Mouse (Mus musculus) intestine, embryonic 16.5 days (tissue): ENCODE results near the gene Mc1r. TPM values are rescaled to one million over a fixed set of nuclear protein-coding genes. Genes with fewer than 3 reads are reported as not detected.
"Not testable (repeated sequence)": the region's sequence is repeated elsewhere in the genome, so short reads cannot be mapped to it uniquely, and the experiment has no call there.

Experiments
- ATAC-seq: fragments of 200-750 bp; cut with Nextera tagmentation; 2 replicates; pipeline ENCODE4 v1.8.0; 2017; ENCODE audit warnings: moderate TSS enrichment, moderate library complexity
- H3K27ac ChIP-seq: fragments of 300-500 bp; sonication (generic); 2 replicates; pipeline ENCODE4 v1.5.1; 2014; ENCODE audit warnings: mild to moderate bottlenecking, low read length
- H3K27me3 ChIP-seq: fragments of 300-500 bp; sonication (generic); replicated peaks from 2 replicates; pipeline ENCODE4 v1.6.1; 2014; ENCODE audit warnings: low read length, control low read depth, mixed read lengths; ENCODE audit not compliant: control insufficient read depth, insufficient read depth
- H3K36me3 ChIP-seq: fragments of 300-500 bp; sonication (generic); 2 replicates; pipeline ENCODE4 v1.6.1; 2014; ENCODE audit warnings: low read length, control low read depth; ENCODE audit not compliant: control insufficient read depth, insufficient read depth
- H3K4me1 ChIP-seq: fragments of 300-500 bp; sonication (generic); 2 replicates; pipeline ENCODE4 v1.6.1; 2014; ENCODE audit warnings: low read length, control low read depth, mixed read lengths; ENCODE audit not compliant: control insufficient read depth, insufficient read depth
- H3K4me2 ChIP-seq: fragments of 300-500 bp; sonication (generic); 2 replicates; pipeline ENCODE4 v1.6.1; 2014; ENCODE audit warnings: low read depth, low read length, control low read depth
- H3K4me3 ChIP-seq: fragments of 300-500 bp; sonication (generic); 2 replicates; pipeline ENCODE4 v1.5.1; 2014; ENCODE audit warnings: mild to moderate bottlenecking, low read length
- H3K9ac ChIP-seq: fragments of 300-500 bp; sonication (generic); 2 replicates; pipeline ENCODE4 v1.6.1; 2014; ENCODE audit warnings: low read depth, low read length
- H3K9me3 ChIP-seq: fragments of 300-500 bp; sonication (generic); 2 replicates; pipeline ENCODE4 v1.6.1; 2016; ENCODE audit warnings: low read length, control low read depth; ENCODE audit not compliant: control insufficient read depth
- WGBS: fragments of 180-500 bp; shearing (Covaris S2); extraction: QIAGEN DNeasy Blood & Tissue Kit; methylation state at CpG from one replicate; pipeline ENCODE4 v1.1.7; 2014; 5-methylcytosine and 5-hydroxymethylcytosine counted together
- polyA plus RNA-seq: library from polyadenylated mRNA; unstranded; fragments of >200 nt; fragmentation: Nextera tagmentation; extraction: Ambion mirVana; gene quantifications from 2 replicates; pipeline ENCODE4 v1.2.1, GENCODE M21; 2015

The Mc1r gene
- polyA plus RNA-seq, 1 experiment from 2014 or later = not detected

- Histone ChIP-seq H3K36me3 (no peaks in the 10 kb centered on the region; the same call in 1 of the 2 replicates), H3K4me3 (no peak overlapping the region), H3K9ac (no peak overlapping the region), H3K27me3 (no peaks in the 10 kb centered on the region), H3K4me1 (no peaks in the 10 kb centered on the region), H3K4me2 (no peak overlapping the region), H3K27ac (no peak overlapping the region), H3K9me3 (peaks cover 43% of the 10 kb centered on the region)
- ATAC-seq = no peak
- 96% methylated on average over 24 of the region's 24 CpGs for WGBS
Observed at GRCm38 (mm10) chr8:123427639-123428275, 20.9 kb downstream of the Mc1r start.

GRCm38 (mm10) chr8:123428343-123428893 is 21.5 kb downstream of the Mc1r start:
- no peak overlapping the region for H3K27ac ChIP-seq
- H3K9me3 ChIP-seq = peaks cover 43% of the 10 kb centered on the region
- WGBS = 98% methylated on average over 29 of the region's 29 CpGs
- H3K27me3 ChIP-seq = no peaks in the 10 kb centered on the region
- H3K36me3 ChIP-seq = no peaks in the 10 kb centered on the region; the same call in 1 of the 2 replicates
- ATAC-seq = no peak
- H3K9ac ChIP-seq = no peak overlapping the region
- H3K4me3 ChIP-seq = no peak overlapping the region
- no peak overlapping the region for H3K4me2 ChIP-seq
- H3K4me1 ChIP-seq = no peaks in the 10 kb centered on the region

- 95% methylated on average over 23 of the region's 23 CpGs for WGBS
- Histone ChIP-seq H3K27me3 (no peaks in the 10 kb centered on the region), H3K4me2 (no peak overlapping the region), H3K9ac (no peak overlapping the region), H3K27ac (no peak overlapping the region), H3K9me3 (peaks cover 43% of the 10 kb centered on the region), H3K36me3 (no peaks in the 10 kb centered on the region; the same call in 1 of the 2 replicates), H3K4me1 (no peaks in the 10 kb centered on the region), H3K4me3 (no peak overlapping the region)
- no peak for ATAC-seq
Observed at GRCm38 (mm10) chr8:123428939-123429721, 22.2 kb downstream of the Mc1r start.

- not testable (repeated sequence) for H3K4me1 ChIP-seq, H3K27ac ChIP-seq, H3K36me3 ChIP-seq, H3K4me3 ChIP-seq, H3K4me2 ChIP-seq, ATAC-seq, H3K9ac ChIP-seq, H3K27me3 ChIP-seq
- 96% methylated on average over 15 of the region's 15 CpGs for WGBS
- H3K9me3 ChIP-seq = peaks cover 43% of the 10 kb centered on the region
Observed at GRCm38 (mm10) chr8:123429722-123430013, 22.8 kb downstream of the Mc1r start.

GRCm38 (mm10) chr8:123430936-123431335 is 24.0 kb downstream of the Mc1r start:
- not testable (repeated sequence) for H3K36me3 ChIP-seq, H3K27me3 ChIP-seq, H3K4me2 ChIP-seq, H3K4me3 ChIP-seq, H3K4me1 ChIP-seq, H3K27ac ChIP-seq, ATAC-seq, H3K9ac ChIP-seq
- WGBS = 89% methylated on average over 7 of the region's 8 CpGs
- H3K9me3 ChIP-seq = peaks cover 40% of the 10 kb centered on the region

GRCm38 (mm10) chr8:123431616-123432365 is 24.9 kb downstream of the Mc1r start:
- Histone ChIP-seq H3K9ac (no peak overlapping the region), H3K4me3 (no peak overlapping the region), H3K36me3 (no peaks in the 10 kb centered on the region; the same call in 1 of the 2 replicates), H3K4me2 (no peak overlapping the region), H3K27me3 (no peaks in the 10 kb centered on the region), H3K9me3 (peaks cover 37% of the 10 kb centered on the region), H3K4me1 (no peaks in the 10 kb centered on the region), H3K27ac (no peak overlapping the region)
- WGBS = 96% methylated on average over 25 of the region's 25 CpGs
- ATAC-seq = no peak

- no peaks in the 10 kb centered on the region; the same call in 1 of the 2 replicates for H3K36me3 ChIP-seq
- no peaks in the 10 kb centered on the region for H3K4me1 ChIP-seq
- WGBS = 93% methylated on average over 16 of the region's 16 CpGs
- H3K9me3 ChIP-seq = peaks cover 31% of the 10 kb centered on the region
- no peak overlapping the region for H3K27ac ChIP-seq
- no peak overlapping the region for H3K4me2 ChIP-seq
- H3K9ac ChIP-seq = no peak overlapping the region
- ATAC-seq = no peak
- no peak overlapping the region for H3K4me3 ChIP-seq
- no peaks in the 10 kb centered on the region for H3K27me3 ChIP-seq
Observed at GRCm38 (mm10) chr8:123432381-123432780, 25.5 kb downstream of the Mc1r start.

GRCm38 (mm10) chr8:123433241-123433974 is 26.5 kb downstream of the Mc1r start:
- H3K27me3 ChIP-seq, H3K27ac ChIP-seq, ATAC-seq, H3K4me3 ChIP-seq, H3K36me3 ChIP-seq, H3K9ac ChIP-seq, H3K4me2 ChIP-seq, H3K4me1 ChIP-seq: not testable (repeated sequence)
- 97% methylated on average over 46 of the region's 47 CpGs for WGBS
- H3K9me3 ChIP-seq = peaks cover 21% of the 10 kb centered on the region

GRCm38 (mm10) chr8:123441788-123442187 is 34.9 kb downstream of the Mc1r start:
- H3K36me3 ChIP-seq = no peaks in the 10 kb centered on the region
- H3K27ac ChIP-seq = no peak overlapping the region
- no peak overlapping the region for H3K4me2 ChIP-seq
- H3K9me3 ChIP-seq = no peaks in the 10 kb centered on the region
- peaks cover 9% of the 10 kb centered on the region for H3K4me1 ChIP-seq
- H3K9ac ChIP-seq = no peak overlapping the region
- no peak for ATAC-seq
- 85% methylated on average over 2 of the region's 2 CpGs for WGBS
- H3K27me3 ChIP-seq = no peaks in the 10 kb centered on the region
- H3K4me3 ChIP-seq = no peak overlapping the region
